Mouse (Mus musculus) limb, embryonic 10.5 days (tissue): ENCODE measurements around the gene Cacna1c. TPM values are rescaled to one million over a fixed set of nuclear protein-coding genes. Genes with fewer than 3 reads are reported as not detected.
"Not testable (repeated sequence)": the region's sequence is repeated elsewhere in the genome, so short reads cannot be mapped to it uniquely, and the experiment has no call there.

ENCODE experiments used
- DNase-seq: peaks from one replicate; pipeline ENCODE4 v3.0.0-alpha.2; 2017; ENCODE audit warnings: low spot score
- H3K27ac ChIP-seq: fragments of 300-500 bp; sonication (generic); 2 replicates; pipeline ENCODE4 v1.5.1; 2016; ENCODE audit warnings: mild to moderate bottlenecking
- H3K27me3 ChIP-seq: fragments of 300-500 bp; sonication (generic); 2 replicates; pipeline ENCODE4 v1.6.1; 2016; ENCODE audit warnings: low read depth, mild to moderate bottlenecking; ENCODE audit not compliant: poor library complexity, severe bottlenecking
- H3K36me3 ChIP-seq: fragments of 300-500 bp; sonication (generic); 2 replicates; pipeline ENCODE4 v1.6.1; 2016; ENCODE audit warnings: mild to moderate bottlenecking, moderate library complexity
- H3K4me1 ChIP-seq: fragments of 300-500 bp; sonication (generic); 2 replicates; pipeline ENCODE4 v1.6.1; 2016
- H3K4me3 ChIP-seq: fragments of 300-500 bp; sonication (generic); 2 replicates; pipeline ENCODE4 v1.5.1; 2016; ENCODE audit warnings: mild to moderate bottlenecking, moderate library complexity
- H3K9me3 ChIP-seq: fragments of 300-500 bp; sonication (generic); replicated peaks from 2 replicates; pipeline ENCODE4 v1.6.1; 2016; ENCODE audit warnings: mild to moderate bottlenecking
- WGBS: fragments of 180-500 bp; shearing (Covaris S2); methylation state at CpG from one replicate; pipeline ENCODE4 v1.1.7; 2016; 5-methylcytosine and 5-hydroxymethylcytosine counted together
- polyA plus RNA-seq: library from polyadenylated mRNA; unstranded; fragments of >200 nt; fragmentation: Nextera tagmentation; extraction: Ambion mirVana; gene quantifications from 2 replicates; pipeline ENCODE4 v1.2.1, GENCODE M21; 2016

The Cacna1c gene
- polyA plus RNA-seq, 1 experiment from 2014 or later: 10.2 TPM

DNA sequence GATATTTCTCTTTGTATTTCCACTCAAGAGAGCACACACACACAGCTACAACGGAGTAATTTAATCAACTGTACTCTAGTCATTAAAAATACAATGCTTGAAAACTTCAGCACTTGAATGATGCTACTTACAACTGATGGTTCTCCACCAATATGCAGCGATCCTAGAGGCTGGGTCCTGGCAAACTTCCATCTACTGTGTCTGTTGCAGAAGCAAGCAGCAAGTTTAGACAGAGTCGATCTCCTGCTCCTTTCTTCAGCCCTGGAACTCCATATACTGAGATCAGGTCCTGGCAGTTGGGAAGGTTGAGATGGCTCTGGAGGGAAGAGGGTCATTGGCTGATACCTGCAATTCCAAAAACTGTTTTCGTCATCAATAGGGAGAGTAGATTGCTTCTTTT lies 617.5 kb downstream of the Cacna1c start:
- H3K27ac ChIP-seq, H3K9me3 ChIP-seq, DNase-seq, H3K4me1 ChIP-seq, H3K4me3 ChIP-seq, H3K27me3 ChIP-seq, H3K36me3 ChIP-seq: not testable (repeated sequence)
- WGBS: 88% methylated on average over 4 of the region's 4 CpGs

DNA sequence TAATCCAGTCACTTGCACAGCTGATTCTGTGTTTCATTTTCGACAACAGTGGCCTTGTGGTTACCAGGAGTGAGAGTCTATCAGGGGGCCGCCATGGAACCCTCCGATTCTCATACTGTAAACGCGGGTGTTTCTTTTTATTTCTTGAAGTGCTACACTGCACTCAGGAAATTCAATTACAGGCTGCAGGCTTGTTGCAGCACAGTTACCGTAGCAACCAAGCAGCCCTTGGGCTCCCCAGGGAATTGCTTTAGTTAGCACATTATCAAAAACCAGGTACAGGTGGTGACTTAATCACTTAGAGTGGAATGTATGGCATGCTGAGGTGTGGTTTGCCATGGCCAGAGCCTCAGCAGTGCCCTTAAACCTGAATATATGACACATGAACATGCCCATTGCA lies 621.9 kb downstream of the Cacna1c start:
- WGBS: 88% methylated on average over 6 of the region's 6 CpGs
- H3K27ac ChIP-seq: no peak overlapping the region
- DNase-seq: no peak

DNA sequence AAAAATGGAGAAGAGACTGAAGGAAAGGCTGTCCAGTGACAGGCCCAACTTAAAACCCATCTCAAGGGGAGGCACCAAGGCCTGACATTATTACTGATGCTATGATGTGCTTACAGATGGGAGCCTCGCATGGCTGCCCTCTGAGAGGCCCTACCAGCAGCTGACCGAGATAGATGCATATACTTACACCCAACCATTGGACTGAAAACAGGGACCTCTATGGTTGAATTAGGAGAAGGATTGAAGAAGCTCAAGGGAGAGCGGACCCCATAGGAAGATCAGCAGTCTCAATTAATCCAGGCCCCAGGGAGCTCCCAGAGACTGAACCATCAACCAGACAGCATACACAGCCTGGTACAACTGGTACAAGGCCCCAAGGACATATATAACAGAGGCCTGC lies 628.4 kb downstream of the Cacna1c start:
- H3K36me3 ChIP-seq: no peaks in the 10 kb centered on the region
- no peak overlapping the region for H3K27ac ChIP-seq
- DNase-seq: no peak
- WGBS: 93% methylated on average over 3 of the region's 3 CpGs
- H3K9me3 ChIP-seq: no peaks in the 10 kb centered on the region
- no peak overlapping the region for H3K4me3 ChIP-seq
- no peaks in the 10 kb centered on the region for H3K27me3 ChIP-seq
- peaks cover 7% of the 10 kb centered on the region; the same call in 1 of the 2 replicates for H3K4me1 ChIP-seq

More for the DNA sequence above, 621.9 kb downstream of the Cacna1c start:
- Histone ChIP-seq H3K36me3 (no peaks in the 10 kb centered on the region), H3K4me1 (peaks cover 9% of the 10 kb centered on the region; the same call in 1 of the 2 replicates), H3K27me3 (no peaks in the 10 kb centered on the region), H3K9me3 (no peaks in the 10 kb centered on the region), H3K4me3 (no peak overlapping the region)

DNA sequence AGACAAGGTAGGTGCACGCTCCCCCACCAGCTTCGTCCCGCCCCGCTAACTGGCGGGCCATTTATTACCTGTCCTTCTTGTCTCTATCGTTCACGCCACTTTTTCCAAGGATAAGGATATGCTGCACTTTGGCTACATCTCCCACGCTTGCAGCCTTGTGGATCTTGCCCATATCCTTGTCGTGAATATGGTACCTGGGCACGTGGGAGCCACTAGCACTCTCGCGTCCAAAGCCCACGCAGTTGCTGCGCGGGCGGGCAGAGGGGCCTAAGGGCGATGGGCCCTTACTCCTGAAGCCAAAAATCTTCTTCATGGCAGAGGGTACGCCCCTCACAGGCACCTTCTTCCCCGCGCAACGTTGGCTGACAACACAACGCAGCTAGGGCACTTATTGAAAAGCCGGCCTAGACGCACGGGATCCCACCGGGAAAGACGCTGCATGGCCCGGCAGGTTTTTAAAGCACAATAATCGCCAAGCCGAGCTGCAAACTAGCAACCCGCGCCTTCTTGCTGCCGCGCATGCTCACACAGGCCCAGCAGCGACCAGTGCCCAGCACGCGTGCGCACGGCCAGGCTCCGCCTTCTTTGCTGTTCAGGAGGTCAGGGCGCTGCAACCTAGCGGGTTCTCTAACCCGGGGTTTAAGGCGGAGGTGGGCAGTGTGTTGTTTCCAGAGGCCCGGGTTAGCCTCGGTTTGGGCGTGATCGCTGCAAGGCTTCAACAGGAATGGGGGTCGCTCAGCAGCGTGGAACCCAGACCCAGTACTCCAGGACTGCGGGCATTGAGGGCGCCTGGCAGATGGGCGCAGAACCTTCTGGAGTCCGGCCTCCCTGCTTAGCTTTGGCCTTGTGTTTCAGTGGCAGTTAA lies 634.2 kb downstream of the Cacna1c start, which contains the start of gene Ankrd26:
Ankrd26 (minus strand) TSS at position 482 of the 865 bp plus-strand sequence.
- DNase-seq: peak; percentile 94
- Histone ChIP-seq H3K4me1 (peaks cover 33% of the 10 kb centered on the region), H3K4me3 (peak within 1 kb of the TSS; percentile 71), H3K27ac (peak within 1 kb of the TSS; percentile 88), H3K36me3 (peaks cover 26% of the 10 kb centered on the region), H3K9me3 (no peaks in the 10 kb centered on the region), H3K27me3 (no peaks in the 10 kb centered on the region)
- 7% methylated on average over 54 of the region's 54 CpGs for WGBS

DNA sequence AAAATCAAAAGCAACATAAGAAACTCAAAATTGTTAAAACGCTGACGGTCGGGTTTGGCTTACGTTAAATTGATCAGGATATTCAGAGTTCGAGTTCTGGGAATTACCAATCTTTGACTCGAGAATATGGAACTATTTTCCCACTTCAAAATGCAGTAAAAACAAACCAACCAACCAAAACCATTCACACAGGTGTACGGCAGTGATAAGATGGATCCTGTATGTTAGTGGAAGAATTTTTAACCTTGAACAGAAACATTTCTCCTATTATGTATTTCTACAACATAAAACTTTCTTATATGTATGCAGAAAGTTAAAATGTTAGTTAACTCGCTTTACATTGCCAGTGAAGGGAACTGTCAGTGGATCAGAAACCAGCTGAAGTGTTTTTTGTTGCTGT lies 635.0 kb downstream of the Cacna1c start:
- Histone ChIP-seq H3K36me3 (peaks cover 33% of the 10 kb centered on the region), H3K27ac (peak overlapping the region; percentile 88), H3K27me3 (no peaks in the 10 kb centered on the region), H3K4me3 (peak overlapping the region; percentile 71), H3K9me3 (no peaks in the 10 kb centered on the region), H3K4me1 (peaks cover 33% of the 10 kb centered on the region)
- WGBS: 86% methylated on average over 8 of the region's 8 CpGs
- DNase-seq: no peak

DNA sequence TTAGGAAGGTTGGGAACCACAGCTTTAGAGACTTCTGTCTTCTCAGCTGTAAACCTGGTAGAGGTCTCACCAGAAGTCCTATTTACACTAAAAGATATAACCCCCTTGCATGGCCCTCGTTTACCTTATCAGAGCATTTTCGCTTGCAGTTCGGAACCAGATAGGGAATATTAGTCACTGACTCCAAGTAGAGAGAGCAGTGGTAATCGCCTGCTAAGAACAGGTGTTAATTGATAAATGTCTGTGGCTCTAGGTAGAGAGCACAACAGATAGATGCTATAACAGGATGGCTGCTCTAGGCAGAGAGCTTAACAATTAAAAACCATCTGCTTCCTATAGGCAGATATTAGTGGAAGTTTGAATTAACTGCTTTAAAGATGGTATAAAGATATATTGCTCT lies 657.6 kb downstream of the Cacna1c start:
- DNase-seq: no peak
- H3K9me3 ChIP-seq: no peaks in the 10 kb centered on the region
- 87% methylated on average over 4 of the region's 4 CpGs for WGBS
- H3K36me3 ChIP-seq: peaks cover 92% of the 10 kb centered on the region
- H3K27me3 ChIP-seq: no peaks in the 10 kb centered on the region
- H3K4me1 ChIP-seq: no peaks in the 10 kb centered on the region
- H3K27ac ChIP-seq: no peak overlapping the region
- no peak overlapping the region for H3K4me3 ChIP-seq

Other genes with a start within 250 kb of the Cacna1c start
- 5.7 and 8.9 TPM in 2 replicates for gene Dcp1b, start 21.2 kb downstream of the Cacna1c start, polyA plus RNA-seq
- not detected in 2 replicates for gene Cacna2d4, start 40.1 kb upstream of the Cacna1c start, polyA plus RNA-seq
- not detected in 2 replicates for gene Lrtm2, start 134.3 kb upstream of the Cacna1c start, polyA plus RNA-seq
- gene Adipor2, start 221.3 kb upstream of the Cacna1c start, polyA plus RNA-seq: 27.8 and 29.4 TPM in 2 replicates